Mouse (Mus musculus): ENCODE data around the gene Atxn1. TPM values are rescaled to one million over a fixed set of nuclear protein-coding genes. Genes with fewer than 3 reads are reported as not detected.

The Atxn1 gene
- polyA plus RNA-seq, 1 experiment, result 23.0 TPM

- Histone ChIP-seq H3K27ac (ENCODE audit: insufficient read depth, low read depth, low read length) (no peak overlapping the region), H3K4me3 (ENCODE audit: insufficient read depth, low read length) (no peak overlapping the region), H3K4me1 (ENCODE audit: control insufficient read depth, insufficient read depth, low read length) (peaks cover 5% of the 10 kb centered on the region; the same call in 1 of the 2 replicates)
- no peak for TF ChIP-seq POLR2A (IDR thresholded peaks at IDR 0.05; ENCODE audit: borderline replicate concordance, low read depth, low read length)
- no peak for TF ChIP-seq CTCF (IDR thresholded peaks at IDR 0.05; ENCODE audit: low read depth, low read length)
Measured at GRCm38 (mm10) chr13:45875686-45876367, 89.0 kb downstream of the Atxn1 start.

DNA sequence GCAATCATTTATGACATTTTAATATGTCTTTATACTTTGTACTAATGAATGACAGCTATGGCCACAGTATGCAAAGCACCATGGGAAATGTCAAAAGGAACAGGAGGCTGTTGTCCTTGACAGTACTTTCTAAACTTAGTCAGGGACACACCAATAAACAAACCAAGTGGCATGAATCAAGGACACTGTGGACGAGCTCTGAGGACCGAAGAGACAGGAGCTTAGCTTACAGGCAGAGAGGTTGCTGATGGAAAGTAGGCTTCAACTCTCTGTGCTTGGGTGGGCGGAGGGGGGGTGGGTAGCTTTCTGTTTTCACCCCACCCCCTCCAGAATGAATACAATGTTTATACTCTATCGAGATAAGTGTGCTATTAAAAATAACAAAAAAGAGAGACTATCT is 90.6 kb downstream of the Atxn1 start:
- Histone ChIP-seq H3K4me3 (ENCODE audit: insufficient read depth, low read length) (no peak overlapping the region), H3K27ac (ENCODE audit: insufficient read depth, low read depth, low read length) (no peak overlapping the region), H3K4me1 (ENCODE audit: control insufficient read depth, insufficient read depth, low read length) (peaks cover 8% of the 10 kb centered on the region; the same call in 1 of the 2 replicates)
- TF ChIP-seq POLR2A (IDR thresholded peaks at IDR 0.05; ENCODE audit: borderline replicate concordance, low read depth, low read length) (no peak), CTCF (IDR thresholded peaks at IDR 0.05; ENCODE audit: low read depth, low read length) (no peak)

GRCm38 (mm10) chr13:45872966-45873365 is 91.8 kb downstream of the Atxn1 start:
- peaks cover 10% of the 10 kb centered on the region; the same call in 1 of the 2 replicates for H3K4me1 ChIP-seq (ENCODE audit: control insufficient read depth, insufficient read depth, low read length)
- no peak overlapping the region for H3K27ac ChIP-seq (ENCODE audit: insufficient read depth, low read depth, low read length)
- no peak overlapping the region for H3K4me3 ChIP-seq (ENCODE audit: insufficient read depth, low read length)
- TF ChIP-seq POLR2A (IDR thresholded peaks at IDR 0.05; ENCODE audit: borderline replicate concordance, low read depth, low read length) (no peak), CTCF (IDR thresholded peaks at IDR 0.05; ENCODE audit: low read depth, low read length) (no peak)

GRCm38 (mm10) chr13:45872041-45872746 is 92.6 kb downstream of the Atxn1 start:
- peak overlapping the region; percentile 41 for H3K4me3 ChIP-seq (ENCODE audit: insufficient read depth, low read length)
- H3K27ac ChIP-seq (ENCODE audit: insufficient read depth, low read depth, low read length), result no peak overlapping the region; the same call in 1 of the 2 replicates
- TF ChIP-seq POLR2A (IDR thresholded peaks at IDR 0.05; ENCODE audit: borderline replicate concordance, low read depth, low read length) (no peak), CTCF (IDR thresholded peaks at IDR 0.05; ENCODE audit: low read depth, low read length) (no peak)
- peaks cover 14% of the 10 kb centered on the region; the same call in 1 of the 2 replicates for H3K4me1 ChIP-seq (ENCODE audit: control insufficient read depth, insufficient read depth, low read length)

DNA sequence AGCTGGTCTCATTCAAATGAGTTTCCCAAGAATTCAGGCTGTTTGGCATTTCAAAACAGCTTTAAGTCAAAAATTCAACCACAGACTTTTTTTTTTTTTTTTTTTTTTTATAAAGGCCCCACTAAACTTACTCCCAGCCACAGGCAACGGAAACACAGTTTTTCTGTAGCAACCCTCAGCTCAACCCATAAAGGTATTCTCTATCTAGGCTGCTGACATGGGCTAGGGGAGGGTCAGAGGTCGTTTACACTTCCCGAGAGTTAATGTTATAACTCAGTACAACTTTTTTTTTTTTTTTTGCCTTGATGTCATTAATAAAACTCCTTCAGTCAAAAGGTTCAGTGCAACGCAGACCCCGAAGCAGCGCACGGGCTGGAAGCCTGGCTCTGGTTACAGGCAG is 93.3 kb downstream of the Atxn1 start:
- TF ChIP-seq POLR2A (IDR thresholded peaks at IDR 0.05; ENCODE audit: borderline replicate concordance, low read depth, low read length) (no peak), CTCF (IDR thresholded peaks at IDR 0.05; ENCODE audit: low read depth, low read length) (no peak)
- H3K4me3 ChIP-seq (ENCODE audit: insufficient read depth, low read length), result peak overlapping the region; percentile 41
- H3K27ac ChIP-seq (ENCODE audit: insufficient read depth, low read depth, low read length), result no peak overlapping the region
- peaks cover 19% of the 10 kb centered on the region for H3K4me1 ChIP-seq (ENCODE audit: control insufficient read depth, insufficient read depth, low read length)

- Histone ChIP-seq H3K27ac (ENCODE audit: insufficient read depth, low read depth, low read length) (no peak overlapping the region), H3K4me1 (ENCODE audit: control insufficient read depth, insufficient read depth, low read length) (peaks cover 38% of the 10 kb centered on the region), H3K4me3 (ENCODE audit: insufficient read depth, low read length) (no peak overlapping the region)
- TF ChIP-seq CTCF (IDR thresholded peaks at IDR 0.05; ENCODE audit: low read depth, low read length) (no peak), POLR2A (IDR thresholded peaks at IDR 0.05; ENCODE audit: borderline replicate concordance, low read depth, low read length) (no peak)
Measured at GRCm38 (mm10) chr13:45868886-45869285, 95.9 kb downstream of the Atxn1 start.

GRCm38 (mm10) chr13:45867273-45867672 is 97.5 kb downstream of the Atxn1 start:
- Histone ChIP-seq H3K4me1 (ENCODE audit: control insufficient read depth, insufficient read depth, low read length) (peaks cover 35% of the 10 kb centered on the region), H3K27ac (ENCODE audit: insufficient read depth, low read depth, low read length) (no peak overlapping the region), H3K4me3 (ENCODE audit: insufficient read depth, low read length) (no peak overlapping the region)
- TF ChIP-seq CTCF (IDR thresholded peaks at IDR 0.05; ENCODE audit: low read depth, low read length) (no peak), POLR2A (IDR thresholded peaks at IDR 0.05; ENCODE audit: borderline replicate concordance, low read depth, low read length) (no peak)

DNA sequence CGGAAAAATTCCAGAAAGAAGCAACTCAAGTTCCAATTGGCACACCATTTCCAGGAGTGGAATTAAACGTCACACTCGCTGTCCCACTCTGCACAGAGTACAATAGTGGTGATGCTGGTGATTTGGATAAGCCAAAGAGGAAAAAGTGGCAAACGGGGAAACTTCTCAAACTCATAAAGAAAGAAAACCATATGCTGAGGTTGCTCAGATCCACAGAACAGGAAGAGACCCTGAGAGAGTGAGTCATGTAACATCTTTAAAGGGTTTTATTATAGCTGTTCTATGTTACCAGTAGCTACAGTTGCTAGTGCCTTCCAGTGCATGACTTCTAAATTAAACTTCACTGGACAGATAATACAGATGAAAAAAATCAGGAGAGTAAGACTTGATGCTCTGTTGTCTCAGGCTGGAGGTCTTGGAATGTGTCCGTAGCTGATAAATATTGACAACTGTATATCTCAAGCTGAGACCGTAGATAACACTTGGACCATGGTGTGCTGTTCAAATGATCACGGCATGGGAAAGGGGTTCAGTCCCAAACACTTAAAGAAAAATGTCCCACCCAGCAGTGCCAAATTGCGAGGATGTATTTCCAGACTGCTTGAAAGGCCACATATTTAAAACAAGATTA is 98.1 kb downstream of the Atxn1 start:
- Histone ChIP-seq H3K4me3 (ENCODE audit: insufficient read depth, low read length) (no peak overlapping the region), H3K4me1 (ENCODE audit: control insufficient read depth, insufficient read depth, low read length) (peaks cover 34% of the 10 kb centered on the region), H3K27ac (ENCODE audit: insufficient read depth, low read depth, low read length) (no peak overlapping the region)
- TF ChIP-seq CTCF (IDR thresholded peaks at IDR 0.05; ENCODE audit: low read depth, low read length), result no peak
- no peak for TF ChIP-seq POLR2A (IDR thresholded peaks at IDR 0.05; ENCODE audit: borderline replicate concordance, low read depth, low read length)

DNA sequence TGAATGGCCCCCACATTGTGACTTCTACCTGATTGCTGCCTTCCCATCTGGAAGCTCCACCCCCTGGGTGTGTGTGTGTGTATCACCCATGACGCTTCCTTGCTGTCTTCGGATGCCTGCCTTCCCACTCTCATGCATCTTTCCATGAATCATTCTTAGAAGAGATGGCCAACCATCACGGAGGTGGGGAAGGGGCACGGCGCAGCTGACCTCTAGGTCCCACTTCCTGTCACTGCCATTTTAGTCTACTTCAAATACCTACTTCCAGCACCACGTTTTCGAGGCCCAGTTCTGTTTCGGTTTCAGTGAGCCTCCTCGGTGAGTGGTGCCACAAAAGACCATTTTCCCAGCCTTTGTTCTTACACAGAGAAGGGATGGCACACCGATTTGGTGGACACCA is 99.2 kb downstream of the Atxn1 start:
- Histone ChIP-seq H3K4me1 (ENCODE audit: control insufficient read depth, insufficient read depth, low read length) (peaks cover 37% of the 10 kb centered on the region), H3K27ac (ENCODE audit: insufficient read depth, low read depth, low read length) (no peak overlapping the region), H3K4me3 (ENCODE audit: insufficient read depth, low read length) (no peak overlapping the region)
- no peak for TF ChIP-seq POLR2A (IDR thresholded peaks at IDR 0.05; ENCODE audit: borderline replicate concordance, low read depth, low read length)
- no peak for TF ChIP-seq CTCF (IDR thresholded peaks at IDR 0.05; ENCODE audit: low read depth, low read length)

DNA sequence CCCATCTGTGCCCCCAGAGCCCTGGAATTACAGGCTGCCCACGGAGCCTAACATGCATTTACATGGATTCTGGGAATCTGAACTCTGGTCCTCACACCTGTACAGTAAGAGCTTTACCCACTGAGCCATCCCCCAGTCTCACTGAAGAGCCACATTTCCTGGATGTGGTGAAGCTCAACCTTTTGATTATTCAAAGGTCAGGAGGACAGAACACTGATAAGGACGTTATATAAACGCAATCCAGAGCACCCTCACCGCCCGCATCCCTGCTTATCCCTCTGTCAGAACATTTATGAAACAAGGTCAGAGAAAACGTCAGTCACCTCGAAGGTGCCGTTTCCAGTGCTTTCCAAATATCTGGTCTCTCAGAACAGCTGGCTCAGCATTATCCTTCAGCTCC is 101.0 kb downstream of the Atxn1 start:
- H3K4me1 ChIP-seq (ENCODE audit: control insufficient read depth, insufficient read depth, low read length), result peaks cover 40% of the 10 kb centered on the region
- no peak for TF ChIP-seq POLR2A (IDR thresholded peaks at IDR 0.05; ENCODE audit: borderline replicate concordance, low read depth, low read length)
- TF ChIP-seq CTCF (IDR thresholded peaks at IDR 0.05; ENCODE audit: low read depth, low read length), result no peak
- H3K4me3 ChIP-seq (ENCODE audit: insufficient read depth, low read length), result no peak overlapping the region
- H3K27ac ChIP-seq (ENCODE audit: insufficient read depth, low read depth, low read length), result no peak overlapping the region
